Mouse (Mus musculus): ENCODE data around the gene 1810046K07Rik. TPM values are rescaled to one million over a fixed set of nuclear protein-coding genes. Genes with fewer than 3 reads are reported as not detected.

1810046K07Rik gene
- polyA plus RNA-seq, 1 experiment from 2014 or later = not detected

DNA sequence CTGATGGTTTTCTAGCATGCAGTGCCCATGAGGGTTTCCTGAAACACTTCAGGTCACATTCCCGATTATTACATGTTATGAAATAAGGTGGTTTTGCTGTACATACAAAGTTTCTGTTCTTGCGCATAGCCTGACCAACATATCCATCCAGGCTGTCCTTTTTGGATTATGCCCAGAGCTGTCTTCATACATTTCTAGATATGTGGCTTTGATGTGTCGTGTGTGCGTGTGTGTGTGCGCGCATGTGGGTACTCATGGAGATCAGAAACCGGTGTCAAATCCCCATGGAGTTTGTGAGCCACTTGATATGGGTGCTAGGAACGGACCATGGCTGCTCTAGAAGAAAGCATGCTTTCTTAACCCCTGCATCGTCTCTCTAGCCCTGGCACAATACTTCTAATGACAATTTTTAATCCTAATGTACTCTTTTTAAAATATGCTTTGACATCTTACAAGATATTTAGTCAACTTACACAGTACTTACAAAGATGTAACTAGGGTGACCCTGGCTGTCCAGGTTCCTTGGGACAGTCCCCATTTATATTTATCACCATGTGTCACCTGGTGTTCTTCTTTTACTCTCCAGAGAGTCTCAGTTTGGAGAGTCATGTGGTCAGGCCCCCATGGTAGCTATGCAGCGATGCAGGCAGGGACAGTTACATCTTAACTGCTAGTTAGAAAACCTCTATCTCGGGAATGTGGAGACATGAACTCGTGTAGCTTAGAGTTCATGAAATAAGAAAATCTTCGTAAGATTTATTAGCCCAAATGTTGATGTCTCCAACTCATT is 2.9 kb upstream of the 1810046K07Rik start:
- Histone ChIP-seq H3K4me1 (replicated peaks; ENCODE audit: control insufficient read depth, insufficient read depth, low read length) (no peaks in the 10 kb centered on the region), H3K27ac (ENCODE audit: low read depth, low read length) (no peak overlapping the region), H3K4me2 (ENCODE audit: low read depth, low read length, severe bottlenecking) (no peak overlapping the region), H3K36me3 (ENCODE audit: control insufficient read depth, insufficient read depth, low read length) (no peaks in the 10 kb centered on the region), H3K9ac (ENCODE audit: low read length) (no peak overlapping the region), H3K9me3 (ENCODE audit: control insufficient read depth, low read length) (no peaks in the 10 kb centered on the region), H3K4me3 (ENCODE audit: low read depth, low read length) (no peak overlapping the region), H3K27me3 (ENCODE audit: control insufficient read depth, insufficient read depth, low read length) (no peaks in the 10 kb centered on the region)
- 90% methylated on average over 13 of the region's 13 CpGs for WGBS
- DNase-seq (ENCODE audit: low spot score) (no peak), ATAC-seq (replicated peaks; ENCODE audit: low FRiP score) (no peak)

DNA sequence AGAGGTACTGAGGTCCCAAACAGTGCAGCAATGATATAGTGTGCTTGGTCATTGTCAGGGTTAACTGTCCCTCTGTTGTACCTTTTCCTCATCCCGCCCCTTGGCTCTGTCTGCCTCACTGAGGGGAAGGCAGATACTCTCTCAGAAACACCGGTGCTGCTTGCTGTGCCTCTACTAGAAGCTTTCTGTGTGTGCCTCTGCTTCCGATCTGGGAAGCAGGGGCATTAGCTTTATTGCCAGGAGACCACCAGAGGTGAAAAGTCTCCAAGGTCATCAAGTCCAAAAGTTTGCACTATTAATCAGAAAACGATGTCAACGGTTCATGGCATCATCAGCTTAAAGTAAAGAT is 1.2 kb downstream of the 1810046K07Rik start:
- Histone ChIP-seq H3K4me1 (replicated peaks; ENCODE audit: control insufficient read depth, insufficient read depth, low read length) (no peaks in the 10 kb centered on the region), H3K4me2 (ENCODE audit: low read depth, low read length, severe bottlenecking) (no peak overlapping the region), H3K36me3 (ENCODE audit: control insufficient read depth, insufficient read depth, low read length) (no peaks in the 10 kb centered on the region)

DNA sequence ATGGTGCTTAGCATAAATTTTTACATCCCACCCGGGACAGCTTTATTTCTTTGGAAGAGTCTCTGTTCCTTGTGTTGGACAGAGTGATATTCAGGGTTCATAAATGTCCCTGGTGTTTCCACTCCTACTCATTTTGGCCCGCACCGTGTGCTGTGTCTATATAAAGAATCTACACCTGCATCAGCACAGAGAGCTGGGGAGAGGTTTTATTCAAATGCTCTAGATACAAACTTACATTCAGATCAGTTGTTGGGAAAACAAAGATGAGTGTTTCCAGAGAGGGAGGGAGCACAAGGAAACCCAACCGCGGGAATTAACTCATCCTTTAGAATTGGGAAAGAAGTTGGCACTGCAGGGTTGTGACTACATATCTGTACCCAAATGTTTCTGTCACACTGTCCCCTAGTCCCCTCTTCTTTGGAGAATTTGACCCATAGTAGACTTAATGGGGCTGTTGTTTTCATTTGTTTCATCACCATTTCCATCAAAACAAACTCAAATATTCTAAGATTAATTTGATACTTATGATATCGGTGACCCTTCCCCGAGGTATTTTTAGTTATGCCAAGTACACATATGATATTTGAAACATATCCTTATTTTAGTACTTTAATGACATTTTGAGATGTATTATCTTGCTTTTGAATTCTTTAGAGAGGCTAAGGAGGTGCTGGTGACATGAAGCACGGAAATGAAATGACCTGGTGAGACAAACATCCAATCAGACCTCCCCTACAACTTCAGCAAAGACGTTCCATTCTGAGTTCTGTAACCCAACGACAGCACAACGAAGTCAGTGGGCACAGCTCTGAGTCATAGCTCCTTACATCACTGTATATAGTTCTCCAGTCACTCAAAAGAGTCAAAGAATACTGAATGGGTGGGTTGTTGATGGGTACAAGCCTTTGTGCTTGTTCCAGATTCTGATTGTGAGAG is 1.8 kb downstream of the 1810046K07Rik start:
- ATAC-seq (replicated peaks; ENCODE audit: low FRiP score) = no peak

More for the DNA sequence above, 1.2 kb downstream of the 1810046K07Rik start:
- 90% methylated on average over 5 of the region's 5 CpGs for WGBS
- Histone ChIP-seq H3K27ac (ENCODE audit: low read depth, low read length) (no peak overlapping the region), H3K9ac (ENCODE audit: low read length) (no peak overlapping the region), H3K9me3 (ENCODE audit: control insufficient read depth, low read length) (no peaks in the 10 kb centered on the region), H3K4me3 (ENCODE audit: low read depth, low read length) (no peak overlapping the region), H3K27me3 (ENCODE audit: control insufficient read depth, insufficient read depth, low read length) (no peaks in the 10 kb centered on the region)
- ATAC-seq (replicated peaks; ENCODE audit: low FRiP score) (no peak), DNase-seq (ENCODE audit: low spot score) (no peak)

DNA sequence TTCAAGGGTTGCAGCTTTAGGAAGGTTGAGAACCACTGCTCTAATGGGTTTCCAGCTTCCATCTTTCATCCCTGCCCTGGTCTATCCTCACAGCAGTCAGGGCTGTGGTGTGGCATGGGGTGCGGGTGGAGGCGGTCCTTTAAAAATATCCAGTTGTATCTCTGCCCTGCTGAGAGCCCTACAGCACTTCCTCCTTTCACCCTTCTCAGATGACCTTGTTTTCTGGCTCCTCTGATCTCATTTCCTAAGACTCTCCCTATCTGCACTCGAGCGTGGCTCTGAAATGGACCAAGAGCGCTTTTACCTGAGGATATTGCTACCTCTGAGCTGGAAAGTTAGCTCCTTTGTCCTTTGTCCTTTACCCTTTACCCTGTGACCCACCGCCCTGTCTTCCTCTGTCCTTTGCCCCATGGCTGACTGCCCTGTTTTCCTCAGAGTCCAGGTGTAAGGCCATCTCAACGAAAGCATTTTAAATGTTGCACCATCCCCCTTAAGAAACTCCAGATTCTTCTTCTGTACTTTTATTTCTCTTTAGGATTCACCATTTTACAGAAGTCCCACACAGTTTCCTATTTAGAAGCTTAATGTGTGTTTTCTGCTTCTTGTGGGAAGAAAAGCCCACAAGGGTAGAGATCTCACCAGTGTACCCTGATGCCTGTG is 4.2 kb downstream of the 1810046K07Rik start:
- Histone ChIP-seq H3K27ac (ENCODE audit: low read depth, low read length) (no peak overlapping the region), H3K4me3 (ENCODE audit: low read depth, low read length) (no peak overlapping the region), H3K4me2 (ENCODE audit: low read depth, low read length, severe bottlenecking) (no peak overlapping the region), H3K27me3 (ENCODE audit: control insufficient read depth, insufficient read depth, low read length) (no peaks in the 10 kb centered on the region), H3K36me3 (ENCODE audit: control insufficient read depth, insufficient read depth, low read length) (no peaks in the 10 kb centered on the region), H3K9me3 (ENCODE audit: control insufficient read depth, low read length) (no peaks in the 10 kb centered on the region), H3K9ac (ENCODE audit: low read length) (no peak overlapping the region), H3K4me1 (replicated peaks; ENCODE audit: control insufficient read depth, insufficient read depth, low read length) (no peaks in the 10 kb centered on the region)
- DNase-seq (ENCODE audit: low spot score) (no peak), ATAC-seq (replicated peaks; ENCODE audit: low FRiP score) (no peak)
- WGBS = 85% methylated on average over 7 of the region's 7 CpGs

More for the DNA sequence above, 1.8 kb downstream of the 1810046K07Rik start:
- Histone ChIP-seq H3K9ac (ENCODE audit: low read length) (no peak overlapping the region), H3K4me1 (replicated peaks; ENCODE audit: control insufficient read depth, insufficient read depth, low read length) (no peaks in the 10 kb centered on the region), H3K4me2 (ENCODE audit: low read depth, low read length, severe bottlenecking) (no peak overlapping the region), H3K27me3 (ENCODE audit: control insufficient read depth, insufficient read depth, low read length) (no peaks in the 10 kb centered on the region), H3K27ac (ENCODE audit: low read depth, low read length) (no peak overlapping the region), H3K9me3 (ENCODE audit: control insufficient read depth, low read length) (no peaks in the 10 kb centered on the region), H3K36me3 (ENCODE audit: control insufficient read depth, insufficient read depth, low read length) (no peaks in the 10 kb centered on the region), H3K4me3 (ENCODE audit: low read depth, low read length) (no peak overlapping the region)
- no peak for DNase-seq (ENCODE audit: low spot score)
- WGBS = 89% methylated on average over 11 of the region's 11 CpGs

DNA sequence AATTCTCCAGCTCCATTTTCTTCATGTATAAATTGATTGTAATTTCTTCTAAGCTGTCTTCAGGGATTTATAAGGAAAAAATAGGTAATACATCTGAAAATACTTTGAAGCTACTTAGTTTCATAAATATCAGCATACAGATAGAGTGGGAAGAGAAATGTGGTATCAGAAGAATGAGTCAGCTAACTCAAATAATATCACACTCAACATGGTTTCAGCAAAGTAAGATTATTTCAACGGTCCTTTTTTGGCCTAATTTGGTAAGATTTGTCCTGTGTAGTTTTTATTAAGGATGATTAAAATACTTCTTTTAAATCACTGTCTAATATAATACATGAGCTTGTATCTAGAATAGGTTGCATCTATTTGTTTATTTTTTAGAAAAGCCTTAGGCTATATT is 8.6 kb downstream of the 1810046K07Rik start:
- no peak for DNase-seq (ENCODE audit: low spot score)
- Histone ChIP-seq H3K27me3 (ENCODE audit: control insufficient read depth, insufficient read depth, low read length) (no peaks in the 10 kb centered on the region), H3K4me1 (replicated peaks; ENCODE audit: control insufficient read depth, insufficient read depth, low read length) (no peaks in the 10 kb centered on the region), H3K9me3 (ENCODE audit: control insufficient read depth, low read length) (no peaks in the 10 kb centered on the region), H3K4me2 (ENCODE audit: low read depth, low read length, severe bottlenecking) (no peak overlapping the region), H3K36me3 (ENCODE audit: control insufficient read depth, insufficient read depth, low read length) (no peaks in the 10 kb centered on the region), H3K4me3 (ENCODE audit: low read depth, low read length) (no peak overlapping the region), H3K9ac (ENCODE audit: low read length) (no peak overlapping the region), H3K27ac (ENCODE audit: low read depth, low read length) (no peak overlapping the region)
- no peak for ATAC-seq (replicated peaks; ENCODE audit: low FRiP score)
- 98% methylated on average over 1 of the region's 1 CpGs for WGBS

DNA sequence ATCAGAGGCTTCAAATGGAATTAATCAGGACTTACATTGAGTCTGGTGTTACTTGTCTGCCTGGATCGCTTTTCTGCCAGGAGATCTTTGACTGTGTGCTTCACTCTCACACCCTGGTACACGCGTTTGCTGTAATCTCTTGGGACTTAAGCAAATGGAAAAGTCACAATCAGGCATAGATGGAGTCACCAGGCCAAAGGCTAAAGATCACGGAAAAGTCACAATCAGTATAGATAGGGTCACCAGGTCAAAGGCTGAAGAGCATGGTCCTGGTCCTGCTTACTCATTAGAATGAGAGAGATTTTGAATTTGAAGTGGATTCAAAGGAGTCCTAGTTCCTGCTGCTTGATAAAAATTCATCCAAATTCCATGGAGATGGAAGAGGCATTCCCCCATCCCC is 10.5 kb downstream of the 1810046K07Rik start:
- Histone ChIP-seq H3K4me1 (replicated peaks; ENCODE audit: control insufficient read depth, insufficient read depth, low read length) (no peaks in the 10 kb centered on the region), H3K27me3 (ENCODE audit: control insufficient read depth, insufficient read depth, low read length) (no peaks in the 10 kb centered on the region)

DNA sequence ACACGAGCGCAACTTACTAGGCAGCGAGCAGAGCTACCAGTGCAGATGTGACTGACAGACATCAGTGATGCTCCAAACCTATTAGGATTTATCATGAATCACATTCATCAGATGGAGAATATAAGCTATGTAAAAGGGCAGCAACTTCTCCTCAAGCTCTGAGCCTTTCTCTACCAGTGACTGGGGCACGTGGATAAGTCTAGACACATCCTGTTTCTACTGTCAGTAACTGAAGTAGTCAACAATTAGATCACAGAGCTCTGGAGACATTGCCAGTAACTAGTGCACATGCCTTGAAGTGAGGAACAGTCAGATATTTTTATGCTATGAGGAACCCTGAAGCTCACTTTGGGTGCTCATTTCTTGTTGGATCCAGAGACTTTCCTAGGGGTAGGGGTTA is 11.4 kb downstream of the 1810046K07Rik start:
- Histone ChIP-seq H3K27me3 (ENCODE audit: control insufficient read depth, insufficient read depth, low read length) (no peaks in the 10 kb centered on the region), H3K36me3 (ENCODE audit: control insufficient read depth, insufficient read depth, low read length) (no peaks in the 10 kb centered on the region), H3K9ac (ENCODE audit: low read length) (no peak overlapping the region), H3K4me1 (replicated peaks; ENCODE audit: control insufficient read depth, insufficient read depth, low read length) (no peaks in the 10 kb centered on the region), H3K27ac (ENCODE audit: low read depth, low read length) (no peak overlapping the region), H3K4me3 (ENCODE audit: low read depth, low read length) (no peak overlapping the region), H3K9me3 (ENCODE audit: control insufficient read depth, low read length) (no peaks in the 10 kb centered on the region), H3K4me2 (ENCODE audit: low read depth, low read length, severe bottlenecking) (no peak overlapping the region)
- DNase-seq (ENCODE audit: low spot score) (no peak), ATAC-seq (replicated peaks; ENCODE audit: low FRiP score) (no peak)
- WGBS = 87% methylated on average over 4 of the region's 4 CpGs

More for the DNA sequence above, 10.5 kb downstream of the 1810046K07Rik start:
- Histone ChIP-seq H3K4me3 (ENCODE audit: low read depth, low read length) (no peak overlapping the region), H3K27ac (ENCODE audit: low read depth, low read length) (no peak overlapping the region), H3K4me2 (ENCODE audit: low read depth, low read length, severe bottlenecking) (no peak overlapping the region), H3K9me3 (ENCODE audit: control insufficient read depth, low read length) (no peaks in the 10 kb centered on the region), H3K9ac (ENCODE audit: low read length) (no peak overlapping the region), H3K36me3 (ENCODE audit: control insufficient read depth, insufficient read depth, low read length) (no peaks in the 10 kb centered on the region)
- DNase-seq (ENCODE audit: low spot score) = no peak
- ATAC-seq (replicated peaks; ENCODE audit: low FRiP score) = no peak
- 79% methylated on average over 4 of the region's 4 CpGs for WGBS

DNA sequence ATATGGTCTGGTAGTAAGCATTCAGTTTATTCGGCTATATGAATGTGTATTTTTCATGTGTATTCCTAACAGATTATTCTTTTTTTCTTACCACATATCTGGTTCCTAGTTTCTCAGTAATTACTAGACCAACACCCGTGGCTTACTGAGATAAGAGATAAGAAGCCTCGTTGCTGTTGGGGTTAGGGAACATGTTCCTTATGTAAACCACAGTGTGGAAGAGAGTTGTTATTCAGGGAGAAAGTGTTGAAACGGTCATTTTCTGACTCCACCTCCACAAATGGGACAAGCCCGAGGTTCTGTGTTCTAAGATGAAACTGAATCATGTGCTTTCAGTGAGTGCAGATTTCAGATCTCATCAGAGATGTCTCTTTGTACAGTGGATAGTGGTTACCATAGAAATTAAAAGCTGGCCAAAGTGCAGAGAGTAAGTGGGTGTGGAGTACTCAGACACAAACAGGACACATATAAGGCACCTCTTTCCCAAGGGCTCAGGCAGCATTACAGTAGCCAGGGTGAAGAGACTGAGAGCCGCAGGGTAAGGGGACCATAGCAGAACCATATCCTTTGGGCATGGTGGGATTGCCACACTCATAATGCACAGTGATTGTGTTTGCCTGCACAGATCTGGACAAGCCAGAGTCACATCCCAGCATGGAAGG is 13.2 kb downstream of the 1810046K07Rik start:
- ATAC-seq (replicated peaks; ENCODE audit: low FRiP score) = no peak
- Histone ChIP-seq H3K27me3 (ENCODE audit: control insufficient read depth, insufficient read depth, low read length) (no peaks in the 10 kb centered on the region), H3K27ac (ENCODE audit: low read depth, low read length) (no peak overlapping the region), H3K4me3 (ENCODE audit: low read depth, low read length) (no peak overlapping the region), H3K4me1 (replicated peaks; ENCODE audit: control insufficient read depth, insufficient read depth, low read length) (no peaks in the 10 kb centered on the region), H3K9me3 (ENCODE audit: control insufficient read depth, low read length) (no peaks in the 10 kb centered on the region), H3K36me3 (ENCODE audit: control insufficient read depth, insufficient read depth, low read length) (no peaks in the 10 kb centered on the region), H3K4me2 (ENCODE audit: low read depth, low read length, severe bottlenecking) (no peak overlapping the region), H3K9ac (ENCODE audit: low read length) (no peak overlapping the region)
- WGBS = 79% methylated on average over 6 of the region's 6 CpGs
- no peak for DNase-seq (ENCODE audit: low spot score)

Data from forebrain, embryonic 11.5 days (tissue).